Mouse (Mus musculus) stomach, embryonic 16.5 days (tissue): ENCODE data around the gene Cybrd1. TPM values are rescaled to one million over a fixed set of nuclear protein-coding genes. Genes with fewer than 3 reads are reported as not detected.

Experiments
- ATAC-seq: fragments of 200-750 bp; cut with Nextera tagmentation; 2 replicates; pipeline ENCODE4 v1.8.0; 2017; ENCODE audit warnings: moderate number of reproducible peaks, moderate TSS enrichment; ENCODE audit not compliant: insufficient read depth, low FRiP score
- H3K27ac ChIP-seq: fragments of 300-500 bp; sonication (generic); 2 replicates; pipeline ENCODE4 v1.5.1; 2014; ENCODE audit warnings: low read length
- H3K27me3 ChIP-seq: fragments of 300-500 bp; sonication (generic); 2 replicates; pipeline ENCODE4 v1.6.1; 2014; ENCODE audit warnings: low read length, control low read depth, mixed read lengths; ENCODE audit not compliant: control insufficient read depth, insufficient read depth
- H3K36me3 ChIP-seq: fragments of 300-500 bp; sonication (generic); 2 replicates; pipeline ENCODE4 v1.6.1; 2014; ENCODE audit warnings: low read length; ENCODE audit not compliant: control insufficient read depth, insufficient read depth
- H3K4me1 ChIP-seq: fragments of 300-500 bp; sonication (generic); 2 replicates; pipeline ENCODE4 v1.6.1; 2014; ENCODE audit warnings: low read length, control low read depth, mixed read lengths; ENCODE audit not compliant: control insufficient read depth, insufficient read depth
- H3K4me2 ChIP-seq: fragments of 300-500 bp; sonication (generic); 2 replicates; pipeline ENCODE4 v1.6.1; 2014; ENCODE audit warnings: low read depth, low read length, mixed read lengths
- H3K4me3 ChIP-seq: fragments of 300-500 bp; sonication (generic); replicated peaks from 2 replicates; pipeline ENCODE4 v1.5.1; 2014; ENCODE audit warnings: mild to moderate bottlenecking, low read length
- H3K9ac ChIP-seq: fragments of 300-500 bp; sonication (generic); 2 replicates; pipeline ENCODE4 v1.6.1; 2014; ENCODE audit warnings: low read length
- H3K9me3 ChIP-seq: fragments of 300-500 bp; sonication (generic); replicated peaks from 2 replicates; pipeline ENCODE4 v1.6.1; 2016; ENCODE audit warnings: low read length, control low read depth; ENCODE audit not compliant: control insufficient read depth
- WGBS: fragments of 180-500 bp; shearing (Covaris S2); extraction: QIAGEN DNeasy Blood & Tissue Kit; methylation state at CpG from one replicate; pipeline ENCODE4 v1.1.7; 2014; 5-methylcytosine and 5-hydroxymethylcytosine counted together
- polyA plus RNA-seq: library from polyadenylated mRNA; unstranded; fragments of >200 nt; fragmentation: Nextera tagmentation; extraction: Ambion mirVana; gene quantifications from 2 replicates; pipeline ENCODE4 v1.2.1, GENCODE M21; 2015

Cybrd1 gene
- polyA plus RNA-seq, 1 experiment from 2014 or later, result 10.6 TPM

GRCm38 (mm10) chr2:71177250-71177615, 59.5 kb downstream of the Cybrd1 start:
- Histone ChIP-seq H3K4me2 (no peak overlapping the region), H3K9ac (no peak overlapping the region), H3K27me3 (no peaks in the 10 kb centered on the region), H3K9me3 (no peaks in the 10 kb centered on the region), H3K4me3 (no peak overlapping the region), H3K4me1 (peaks cover 5% of the 10 kb centered on the region; the same call in 1 of the 2 replicates), H3K36me3 (no peaks in the 10 kb centered on the region), H3K27ac (no peak overlapping the region)
- no peak for ATAC-seq
- WGBS, result 59% methylated on average over 1 of the region's 1 CpGs

DNA sequence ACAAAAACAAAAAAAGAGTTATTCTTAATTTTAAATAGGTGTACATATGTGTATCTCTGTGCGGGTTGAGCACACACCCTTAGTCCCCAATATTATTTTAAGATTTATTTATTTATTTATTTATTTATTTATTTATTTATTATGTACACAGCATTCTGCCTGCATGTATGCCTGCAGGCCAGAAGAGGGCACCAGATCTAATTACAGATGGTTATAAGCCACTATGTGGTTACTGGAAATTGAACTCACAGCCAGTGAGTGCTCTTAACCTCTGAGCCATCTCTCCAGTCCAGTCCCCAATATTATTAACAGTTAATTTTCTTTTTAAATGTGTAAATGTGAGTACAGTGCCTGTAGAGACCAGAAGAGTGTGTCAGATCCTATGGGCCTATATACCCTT, 60.0 kb downstream of the Cybrd1 start:
- WGBS, result 96% methylated on average over 1 of the region's 1 CpGs
- ATAC-seq, result no peak
- no peak overlapping the region for H3K27ac ChIP-seq
- H3K9me3 ChIP-seq, result no peaks in the 10 kb centered on the region
- H3K9ac ChIP-seq, result no peak overlapping the region
- no peak overlapping the region for H3K4me3 ChIP-seq
- H3K27me3 ChIP-seq, result no peaks in the 10 kb centered on the region
- peaks cover 5% of the 10 kb centered on the region; the same call in 1 of the 2 replicates for H3K4me1 ChIP-seq
- no peaks in the 10 kb centered on the region for H3K36me3 ChIP-seq
- no peak overlapping the region for H3K4me2 ChIP-seq

DNA sequence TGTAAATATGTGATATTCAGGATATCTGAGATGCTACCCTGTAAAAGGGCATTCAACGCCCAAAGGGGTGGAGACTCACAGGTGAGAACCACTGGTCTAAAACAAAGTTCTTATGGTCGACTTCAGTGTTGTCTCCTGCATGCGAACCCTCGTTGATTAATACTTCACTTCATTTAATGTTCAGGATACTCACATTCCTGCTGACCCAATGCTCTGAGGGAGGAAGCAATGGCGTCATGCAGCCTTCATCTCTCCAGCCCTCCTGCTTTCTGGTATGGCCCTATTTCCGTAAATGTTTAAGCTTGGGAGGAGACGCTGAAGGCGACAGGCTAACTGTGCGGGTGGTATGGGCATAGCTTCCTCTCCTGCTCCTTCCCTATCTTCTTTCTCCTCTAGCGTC, 62.0 kb downstream of the Cybrd1 start:
- no peaks in the 10 kb centered on the region for H3K27me3 ChIP-seq
- H3K36me3 ChIP-seq, result no peaks in the 10 kb centered on the region
- H3K9ac ChIP-seq, result no peak overlapping the region
- 75% methylated on average over 10 of the region's 10 CpGs for WGBS
- no peak overlapping the region for H3K4me2 ChIP-seq
- ATAC-seq, result no peak
- no peak overlapping the region for H3K27ac ChIP-seq
- H3K4me3 ChIP-seq, result no peak overlapping the region
- no peaks in the 10 kb centered on the region for H3K9me3 ChIP-seq
- H3K4me1 ChIP-seq, result peaks cover 5% of the 10 kb centered on the region; the same call in 1 of the 2 replicates

DNA sequence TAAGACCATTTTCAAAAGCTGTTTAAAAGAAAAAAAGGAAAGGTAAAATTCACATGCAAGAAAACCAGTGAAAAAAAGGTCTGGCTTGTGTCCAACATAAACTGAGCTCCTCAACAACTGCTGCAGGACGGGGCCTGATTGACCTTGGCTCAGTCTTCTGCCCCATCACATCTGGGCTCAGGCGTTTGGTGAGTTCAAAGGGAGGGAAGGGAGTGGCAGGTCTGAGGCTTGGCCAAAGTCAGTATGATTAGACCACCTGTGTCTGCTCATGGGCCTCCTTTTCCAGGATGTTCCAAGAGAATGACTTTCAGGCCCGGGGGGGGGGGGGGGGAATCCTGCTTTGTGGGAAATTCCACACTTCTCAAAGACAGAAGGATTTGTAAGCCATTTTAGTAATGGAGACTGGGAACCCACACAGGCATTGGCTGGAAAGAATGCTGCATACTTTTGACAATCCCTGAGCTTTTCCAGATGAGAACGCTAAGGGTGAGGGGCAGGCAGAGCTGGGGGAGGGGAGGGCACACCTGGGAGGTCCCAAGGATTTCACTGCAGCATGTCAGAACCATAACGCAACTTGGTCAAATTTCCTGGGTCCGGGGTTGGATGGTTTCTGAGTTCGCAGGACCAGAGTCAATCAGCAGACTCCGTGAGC, 63.0 kb downstream of the Cybrd1 start:
- Histone ChIP-seq H3K9ac (no peak overlapping the region), H3K27ac (no peak overlapping the region), H3K36me3 (no peaks in the 10 kb centered on the region), H3K4me2 (no peak overlapping the region), H3K9me3 (no peaks in the 10 kb centered on the region), H3K27me3 (no peaks in the 10 kb centered on the region), H3K4me3 (no peak overlapping the region), H3K4me1 (peaks cover 5% of the 10 kb centered on the region; the same call in 1 of the 2 replicates)
- 41% methylated on average over 8 of the region's 8 CpGs for WGBS
- peak; percentile 47; the same call in 1 of the 2 replicates for ATAC-seq

DNA sequence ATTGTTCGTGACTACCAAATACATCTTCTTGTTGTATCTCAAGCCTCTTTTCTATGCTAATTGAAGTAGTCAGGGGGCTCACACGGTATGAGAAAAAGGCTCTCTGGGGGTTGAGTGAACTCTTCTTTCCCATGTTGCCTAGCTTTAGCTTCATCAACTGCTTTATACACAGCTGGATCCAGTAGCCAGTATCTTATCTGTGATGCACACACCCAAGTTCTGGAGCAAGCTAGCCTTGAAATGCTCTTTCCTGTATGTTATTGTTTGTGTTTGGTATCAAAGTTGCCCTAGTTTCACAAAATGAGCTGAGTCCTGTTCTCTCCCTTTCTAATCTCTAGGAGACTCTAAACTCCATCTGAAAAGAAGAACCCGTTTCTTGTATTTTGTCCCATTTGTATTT, 70.2 kb downstream of the Cybrd1 start:
- Histone ChIP-seq H3K4me3 (no peak overlapping the region), H3K27me3 (no peaks in the 10 kb centered on the region; the same call in 1 of the 2 replicates), H3K4me1 (0 out of 2 replicates have a peak, but pooled peaks cover 5% of the 10 kb centered on the region), H3K36me3 (no peaks in the 10 kb centered on the region), H3K4me2 (no peak overlapping the region), H3K27ac (no peak overlapping the region), H3K9me3 (no peaks in the 10 kb centered on the region), H3K9ac (no peak overlapping the region)
- WGBS, result 72% methylated on average over 3 of the region's 3 CpGs
- ATAC-seq, result no peak

DNA sequence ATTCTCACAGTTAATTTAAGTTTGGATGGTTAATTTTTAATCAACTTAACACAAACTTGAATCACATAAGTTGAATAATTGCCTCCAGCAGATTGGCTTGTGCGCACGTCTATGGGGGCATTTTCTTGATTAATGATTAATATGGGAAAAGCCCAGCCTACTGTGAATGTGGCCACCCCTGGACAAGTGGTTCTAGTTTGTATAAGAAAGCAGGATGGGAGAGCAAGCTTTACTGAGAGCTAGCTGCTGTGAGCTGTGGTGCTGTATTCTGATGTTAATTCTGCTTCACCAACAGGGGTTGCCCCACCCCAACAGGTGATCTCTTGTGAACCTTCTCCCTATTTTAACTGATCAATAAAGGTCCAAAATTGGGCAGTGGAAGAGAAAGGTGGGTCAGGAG, 71.1 kb downstream of the Cybrd1 start:
- Histone ChIP-seq H3K9me3 (no peaks in the 10 kb centered on the region), H3K4me2 (no peak overlapping the region), H3K27me3 (no peaks in the 10 kb centered on the region; the same call in 1 of the 2 replicates), H3K9ac (no peak overlapping the region), H3K4me3 (no peak overlapping the region), H3K36me3 (no peaks in the 10 kb centered on the region), H3K27ac (no peak overlapping the region), H3K4me1 (0 out of 2 replicates have a peak, but pooled peaks cover 5% of the 10 kb centered on the region)
- ATAC-seq, result no peak
- WGBS, result 41% methylated on average over 2 of the region's 2 CpGs

- ATAC-seq, result no peak
- Histone ChIP-seq H3K36me3 (no peaks in the 10 kb centered on the region), H3K4me3 (no peak overlapping the region), H3K27ac (no peak overlapping the region), H3K27me3 (no peaks in the 10 kb centered on the region; the same call in 1 of the 2 replicates), H3K9ac (no peak overlapping the region), H3K9me3 (no peaks in the 10 kb centered on the region), H3K4me1 (peaks cover 10% of the 10 kb centered on the region; the same call in 1 of the 2 replicates), H3K4me2 (0 out of 2 replicates have a peak overlapping the region, but pooled peaks have one; percentile 10)
- 31% methylated on average over 16 of the region's 16 CpGs for WGBS
Observed at GRCm38 (mm10) chr2:71191391-71192194, 73.9 kb downstream of the Cybrd1 start.

- H3K4me3 ChIP-seq, result no peak overlapping the region
Observed at GRCm38 (mm10) chr2:71192195-71192807, 74.6 kb downstream of the Cybrd1 start.

More at GRCm38 (mm10) chr2:71192195-71192807, 74.6 kb downstream of the Cybrd1 start:
- WGBS, result 56% methylated on average over 17 of the region's 17 CpGs
- no peak overlapping the region for H3K27ac ChIP-seq
- H3K4me2 ChIP-seq, result 0 out of 2 replicates have a peak overlapping the region, but pooled peaks have one; percentile 10
- no peaks in the 10 kb centered on the region for H3K36me3 ChIP-seq
- H3K9me3 ChIP-seq, result no peaks in the 10 kb centered on the region
- no peaks in the 10 kb centered on the region; the same call in 1 of the 2 replicates for H3K27me3 ChIP-seq
- peaks cover 16% of the 10 kb centered on the region; the same call in 1 of the 2 replicates for H3K4me1 ChIP-seq
- ATAC-seq, result no peak
- no peak overlapping the region for H3K9ac ChIP-seq
